Mouse (Mus musculus) kidney, postnatal 4 days (tissue): ENCODE measurements around the gene Polr2j.

Experiments
- DNase-seq, 2 experiments: peaks; one replicate each; pipeline ENCODE4 v3.0.0; 2021; ENCODE audit warnings: mixed read lengths in 2 of 2

Polr2j gene

DNA sequence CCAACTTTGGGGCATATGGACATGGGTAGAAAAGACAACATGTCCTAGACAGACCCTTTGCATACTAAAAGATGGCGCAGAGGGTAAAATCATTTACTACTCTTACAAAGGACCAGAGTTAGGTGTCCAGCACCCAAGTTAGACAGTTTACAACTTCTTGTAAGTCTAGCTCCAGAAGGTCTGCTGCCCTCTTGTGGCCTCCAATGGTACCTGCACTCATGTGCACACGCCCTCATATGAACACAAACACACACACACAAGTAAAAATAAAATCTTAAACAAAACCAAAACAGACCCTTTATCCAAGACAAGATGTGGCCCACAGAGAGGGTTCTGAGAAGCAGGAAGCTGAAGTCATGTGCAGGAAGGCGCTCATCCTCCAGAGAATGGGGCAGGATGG is 51.6 kb downstream of the Polr2j start:
- no peak for DNase-seq

DNA sequence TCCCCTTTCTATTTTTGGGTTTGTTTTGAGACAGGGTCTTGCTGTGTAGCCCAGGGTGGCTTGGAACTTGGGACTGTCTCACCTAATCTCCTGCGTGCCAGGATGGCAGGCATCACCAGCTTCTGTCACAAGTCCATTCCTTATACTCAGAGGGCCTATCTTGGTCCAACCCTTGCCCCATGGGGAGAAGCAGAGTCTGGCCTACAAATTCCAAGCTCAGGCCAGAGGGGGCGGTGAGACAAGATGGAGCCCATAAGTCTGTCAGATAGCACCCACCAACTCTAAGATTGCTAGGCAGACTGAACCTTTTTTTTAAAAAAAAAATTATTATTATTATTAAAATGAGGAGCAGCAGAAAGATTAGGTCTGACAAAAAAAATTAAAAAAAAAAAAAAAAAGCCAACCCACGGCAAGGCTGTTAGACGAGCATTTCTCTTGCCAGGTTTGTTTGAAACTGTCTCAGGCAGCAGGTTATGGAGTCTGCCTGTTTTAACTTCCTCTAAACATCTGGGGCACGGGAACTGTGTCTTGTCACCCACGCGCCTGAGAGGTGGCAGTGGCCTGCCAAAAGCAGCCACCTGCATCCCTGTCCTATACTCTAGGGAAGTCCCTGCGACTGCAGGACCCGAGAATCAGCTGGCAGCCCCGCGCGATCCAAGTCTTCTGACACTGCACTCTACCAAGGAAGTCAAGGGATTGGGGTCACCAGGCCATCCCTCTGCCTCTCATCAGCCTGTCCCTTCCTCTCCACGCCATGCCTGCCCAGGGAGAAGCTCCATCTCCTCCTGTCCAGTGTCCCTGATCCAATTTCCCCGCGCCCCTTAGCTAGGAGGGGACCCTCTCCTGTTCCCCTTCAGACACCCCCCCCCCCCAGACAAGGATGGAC is 53.4 kb downstream of the Polr2j start:
- DNase-seq: peak; percentile 57 to 67

DNA sequence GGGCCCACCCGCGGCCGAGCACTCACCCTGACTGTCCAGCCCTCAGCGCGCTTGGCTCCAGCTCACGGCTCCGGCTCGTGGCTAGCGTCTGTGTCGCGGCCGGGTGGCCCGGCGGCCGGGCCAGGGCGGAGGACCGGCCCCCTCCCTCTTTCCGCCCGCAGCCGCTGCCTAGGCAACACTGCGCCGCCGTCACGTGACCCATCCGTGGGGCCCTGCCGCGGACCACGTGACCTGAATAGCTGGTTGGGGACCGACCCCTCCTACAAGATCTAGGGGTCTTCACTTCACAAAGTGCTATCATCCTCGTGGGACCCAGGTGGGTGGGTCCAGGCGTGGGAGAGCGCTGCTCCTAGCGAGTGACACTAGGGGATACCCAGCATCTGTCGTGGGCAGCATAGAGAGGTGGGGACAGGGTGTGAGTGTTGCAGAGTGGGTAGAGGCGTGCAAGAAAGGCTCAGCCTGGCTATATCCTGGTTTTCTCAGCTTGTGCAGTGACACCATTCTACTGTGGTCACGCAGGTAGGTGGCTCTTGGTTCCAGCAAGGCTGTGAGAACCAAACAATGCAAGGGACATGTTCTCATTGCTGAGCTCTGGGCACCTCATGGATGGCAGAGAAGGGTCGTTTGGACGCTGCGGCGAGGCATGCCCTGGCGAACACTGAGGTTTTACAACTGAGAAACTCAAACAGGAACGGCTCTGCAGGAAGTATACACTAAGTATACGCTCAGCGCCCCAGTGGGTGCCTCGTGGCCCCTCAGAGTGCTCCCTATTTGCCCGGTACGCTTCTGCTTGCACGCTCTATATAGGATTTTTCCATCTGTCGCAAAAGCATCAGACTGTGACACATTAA is 54.3 kb downstream of the Polr2j start, which contains the start of gene Orai2:
Gene Orai2, minus strand, starts transcription at position 202 of the 851 bp plus-strand sequence.
- peak; percentile 88 to 93 for DNase-seq

DNA sequence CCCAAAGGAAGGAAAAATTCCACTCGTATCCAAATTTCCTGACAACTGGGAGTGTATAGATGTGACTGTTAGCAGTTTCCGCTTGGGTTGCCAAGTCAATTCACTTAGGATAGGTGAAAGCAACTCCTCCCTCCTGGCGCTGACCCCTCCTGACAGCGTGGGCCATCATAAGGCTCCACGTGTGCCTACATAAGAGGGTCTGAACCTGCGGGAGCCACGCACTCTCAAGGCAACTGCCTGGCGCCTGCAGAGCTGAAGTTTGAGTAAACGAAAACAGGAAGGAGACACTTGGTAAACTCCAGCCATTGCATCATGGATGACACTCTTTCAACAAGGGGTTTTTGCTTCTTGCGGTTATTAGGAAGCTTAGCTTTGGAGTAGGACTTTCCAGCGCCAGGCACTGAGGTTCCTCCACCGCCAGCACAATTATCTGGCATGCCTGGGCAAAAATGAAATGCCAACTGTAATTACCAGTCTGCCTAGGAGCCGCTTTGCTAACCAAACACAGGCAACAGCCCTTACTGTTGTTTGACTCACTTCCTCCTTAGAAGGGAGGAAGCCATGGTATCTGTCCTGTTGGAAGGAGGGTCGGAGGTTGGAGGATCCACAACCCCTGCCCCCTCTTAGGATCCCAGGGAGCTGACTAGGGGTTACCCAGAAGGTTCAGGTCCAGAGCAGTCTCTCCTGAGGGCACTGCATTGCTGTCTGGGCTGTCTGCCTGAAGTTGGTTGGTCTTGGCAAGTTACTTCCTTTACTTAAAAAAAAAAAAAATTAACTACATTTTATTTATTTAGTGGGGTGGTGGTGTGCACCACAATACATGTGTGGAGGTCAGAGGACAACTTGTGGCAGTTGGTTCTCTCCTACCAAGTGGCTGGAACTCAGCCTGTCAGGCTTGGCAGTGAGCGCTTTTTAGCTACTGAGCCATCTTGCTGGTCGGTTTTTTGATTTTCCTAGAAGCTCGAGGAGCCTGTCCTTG is 55.2 kb downstream of the Polr2j start:
- DNase-seq: peak; percentile 18 to 27
